Mouse (Mus musculus): ENCODE measurements around the gene Podnl1. TPM values are rescaled to one million over a fixed set of nuclear protein-coding genes. Genes with fewer than 3 reads are reported as not detected.

Gene Podnl1
- polyA plus RNA-seq, 1 experiment from 2014 or later, result 0.17 TPM

DNA sequence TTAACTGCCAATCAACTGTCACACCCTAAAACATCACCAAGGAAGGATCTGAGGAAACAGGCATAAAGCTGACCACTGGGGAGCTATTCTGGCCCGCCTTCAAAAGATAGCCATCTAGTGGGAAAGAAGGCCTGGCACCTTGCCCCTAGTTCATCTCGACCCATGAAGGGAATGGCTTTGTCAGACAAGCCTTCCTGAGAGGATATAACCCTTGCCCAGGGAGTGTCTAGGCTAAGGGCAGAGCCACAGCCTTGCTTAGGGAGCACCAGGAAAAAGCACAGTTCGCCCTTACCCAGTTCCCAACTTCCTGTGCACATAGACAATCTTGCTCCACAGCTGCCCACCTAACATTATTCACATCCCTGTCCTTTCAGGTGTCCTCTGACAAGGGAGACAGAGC is 22.2 kb upstream of the Podnl1 start:
- Histone ChIP-seq H3K27me3 (ENCODE audit: poor library complexity, severe bottlenecking) (no peaks in the 10 kb centered on the region), H3K4me3 (peak overlapping the region; percentile 82), H3K4me1 (peaks cover 31% of the 10 kb centered on the region), H3K27ac (peak overlapping the region; percentile 99), H3K36me3 (replicated peaks) (peaks cover 46% of the 10 kb centered on the region), H3K9me3 (no peaks in the 10 kb centered on the region)
- DNase-seq (ENCODE audit: extremely low spot score, low spot score), result no peak
- WGBS, result 72% methylated on average over 3 of the region's 3 CpGs

GRCm38 (mm10) chr8:84104221-84104620 is 21.6 kb upstream of the Podnl1 start:
- Histone ChIP-seq H3K27me3 (ENCODE audit: poor library complexity, severe bottlenecking) (no peaks in the 10 kb centered on the region), H3K27ac (peak overlapping the region; percentile 99), H3K36me3 (replicated peaks) (peaks cover 40% of the 10 kb centered on the region), H3K9me3 (no peaks in the 10 kb centered on the region), H3K4me1 (peaks cover 31% of the 10 kb centered on the region), H3K4me3 (peak overlapping the region; percentile 82)
- peak; percentile 87 for DNase-seq (ENCODE audit: extremely low spot score, low spot score)
- WGBS, result under 1% methylated on average over 27 of the region's 29 CpGs

GRCm38 (mm10) chr8:84104697-84105609 is 20.8 kb upstream of the Podnl1 start, which contains the start of gene Dcaf15:
Gene Dcaf15 (minus strand): TSS chr8:84104768.
- Histone ChIP-seq H3K36me3 (replicated peaks) (peaks cover 32% of the 10 kb centered on the region), H3K4me3 (peak within 1 kb of the TSS; percentile 82), H3K4me1 (peaks cover 31% of the 10 kb centered on the region), H3K27ac (peak within 1 kb of the TSS; percentile 99), H3K9me3 (no peaks in the 10 kb centered on the region), H3K27me3 (ENCODE audit: poor library complexity, severe bottlenecking) (no peaks in the 10 kb centered on the region)
- peak; percentile 98 for DNase-seq (ENCODE audit: extremely low spot score, low spot score)
- WGBS, result 8% methylated on average over 42 of the region's 42 CpGs

GRCm38 (mm10) chr8:84105676-84106075 is 20.1 kb upstream of the Podnl1 start:
- DNase-seq (ENCODE audit: extremely low spot score, low spot score), result no peak
- Histone ChIP-seq H3K36me3 (replicated peaks) (peaks cover 25% of the 10 kb centered on the region), H3K27me3 (ENCODE audit: poor library complexity, severe bottlenecking) (no peaks in the 10 kb centered on the region), H3K9me3 (no peaks in the 10 kb centered on the region), H3K27ac (peak overlapping the region; percentile 99; the same call in 1 of the 2 replicates), H3K4me3 (no peak overlapping the region), H3K4me1 (peaks cover 31% of the 10 kb centered on the region)
- WGBS, result 81% methylated on average over 2 of the region's 2 CpGs

DNA sequence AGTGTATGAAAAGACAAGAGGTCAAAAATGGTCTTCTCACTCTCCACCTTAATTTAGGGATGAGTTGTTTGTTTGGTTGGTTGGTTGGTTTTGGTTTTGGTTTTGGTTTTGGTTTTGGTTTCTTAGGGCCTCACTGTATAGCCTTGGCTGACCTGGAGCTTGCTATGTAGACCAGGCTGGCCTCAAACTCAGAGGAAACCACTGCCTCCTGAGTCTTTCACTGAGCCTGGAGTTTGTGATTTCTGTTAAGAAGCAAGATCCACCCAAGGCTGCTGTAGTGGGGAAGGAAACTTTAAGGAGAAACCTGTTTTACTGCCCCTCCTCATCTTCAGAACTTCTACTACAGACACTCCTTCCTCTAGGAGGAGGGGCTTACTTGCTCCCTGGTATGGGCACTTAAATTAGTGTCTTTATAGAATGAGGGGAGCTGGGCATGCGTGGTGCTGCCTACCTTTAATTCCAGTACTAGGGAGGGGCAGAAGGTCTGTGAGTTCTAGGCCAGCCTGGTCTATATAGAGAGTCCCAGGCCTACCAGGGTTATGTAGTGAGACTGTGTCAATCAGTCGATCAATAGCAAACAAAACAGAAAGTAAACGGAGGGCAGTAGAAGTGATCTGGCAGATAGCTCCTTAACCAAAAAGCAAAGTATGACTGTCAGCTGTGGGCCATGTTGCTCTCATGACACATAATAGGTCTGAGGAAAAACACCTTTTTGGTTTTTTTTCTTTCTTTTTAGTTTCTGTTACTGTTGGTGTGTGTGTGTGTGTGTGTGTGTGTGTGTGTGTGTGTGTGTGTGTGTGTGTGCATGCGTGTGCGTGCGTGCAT is 19.4 kb upstream of the Podnl1 start:
- WGBS, result 92% methylated on average over 5 of the region's 6 CpGs
- Histone ChIP-seq H3K36me3 (replicated peaks) (peaks cover 18% of the 10 kb centered on the region), H3K4me1 (peaks cover 31% of the 10 kb centered on the region), H3K4me3 (no peak overlapping the region), H3K27ac (no peak overlapping the region), H3K9me3 (no peaks in the 10 kb centered on the region), H3K27me3 (ENCODE audit: poor library complexity, severe bottlenecking) (no peaks in the 10 kb centered on the region)
- DNase-seq (ENCODE audit: extremely low spot score, low spot score), result no peak

- Histone ChIP-seq H3K36me3 (replicated peaks) (no peaks in the 10 kb centered on the region), H3K9me3 (no peaks in the 10 kb centered on the region), H3K4me3 (no peak overlapping the region), H3K27me3 (ENCODE audit: poor library complexity, severe bottlenecking) (no peaks in the 10 kb centered on the region), H3K4me1 (no peaks in the 10 kb centered on the region), H3K27ac (no peak overlapping the region)
- DNase-seq (ENCODE audit: extremely low spot score, low spot score), result no peak
- 90% methylated on average over 6 of the region's 6 CpGs for WGBS
Measured at GRCm38 (mm10) chr8:84115646-84116045, 10.1 kb upstream of the Podnl1 start.

DNA sequence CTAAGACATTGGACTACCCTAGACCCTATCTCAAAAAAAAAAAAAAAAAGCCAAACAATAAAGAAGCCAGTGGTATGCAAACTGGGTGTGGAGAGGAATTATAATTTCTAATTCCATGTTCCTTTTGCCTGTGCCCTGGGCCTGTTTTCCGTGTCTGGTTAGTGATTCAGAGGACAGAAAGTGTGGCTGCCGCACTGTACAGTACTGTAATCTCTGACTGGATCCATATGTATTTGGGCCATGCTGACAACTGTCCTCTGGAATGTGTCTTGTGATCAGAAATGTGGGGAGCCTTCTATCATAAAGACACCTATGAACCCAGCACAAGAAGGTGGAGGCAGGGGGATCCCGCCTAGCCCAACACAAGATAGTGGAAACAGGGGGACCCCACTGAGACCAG is 3.6 kb upstream of the Podnl1 start:
- 84% methylated on average over 3 of the region's 3 CpGs for WGBS
- H3K4me3 ChIP-seq, result no peak overlapping the region
- no peaks in the 10 kb centered on the region for H3K36me3 ChIP-seq (replicated peaks)
- H3K27ac ChIP-seq, result no peak overlapping the region
- no peaks in the 10 kb centered on the region for H3K27me3 ChIP-seq (ENCODE audit: poor library complexity, severe bottlenecking)
- no peak for DNase-seq (ENCODE audit: extremely low spot score, low spot score)
- no peaks in the 10 kb centered on the region for H3K9me3 ChIP-seq
- H3K4me1 ChIP-seq, result peaks cover 5% of the 10 kb centered on the region; the same call in 1 of the 2 replicates

DNA sequence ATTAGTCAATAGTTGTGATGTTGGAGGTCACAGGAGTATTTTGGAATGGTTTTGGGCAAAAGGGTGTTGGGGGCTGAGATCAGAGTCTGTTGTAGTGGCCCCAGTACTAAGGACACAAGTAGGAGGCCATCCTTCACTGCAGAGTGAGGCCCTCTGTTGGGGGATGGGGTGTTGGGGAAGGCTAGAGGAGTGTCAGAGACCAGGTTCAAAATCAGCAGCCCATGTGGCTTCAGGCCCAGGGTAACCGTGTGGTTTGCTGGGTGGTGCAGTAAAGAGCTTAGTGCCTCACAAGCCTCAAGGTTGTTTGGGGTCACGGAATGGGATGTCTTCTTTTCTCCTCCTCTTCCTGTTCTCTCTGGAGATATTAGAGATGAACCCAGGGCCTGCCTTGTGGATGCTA is 953 bp downstream of the Podnl1 start:
- Histone ChIP-seq H3K36me3 (replicated peaks) (peaks cover 3% of the 10 kb centered on the region), H3K9me3 (no peaks in the 10 kb centered on the region), H3K4me3 (no peak overlapping the region), H3K27me3 (ENCODE audit: poor library complexity, severe bottlenecking) (peaks cover 6% of the 10 kb centered on the region; the same call in 1 of the 2 replicates), H3K27ac (no peak overlapping the region), H3K4me1 (peaks cover 19% of the 10 kb centered on the region)
- DNase-seq (ENCODE audit: extremely low spot score, low spot score), result no peak
- WGBS, result 81% methylated on average over 2 of the region's 2 CpGs

DNA sequence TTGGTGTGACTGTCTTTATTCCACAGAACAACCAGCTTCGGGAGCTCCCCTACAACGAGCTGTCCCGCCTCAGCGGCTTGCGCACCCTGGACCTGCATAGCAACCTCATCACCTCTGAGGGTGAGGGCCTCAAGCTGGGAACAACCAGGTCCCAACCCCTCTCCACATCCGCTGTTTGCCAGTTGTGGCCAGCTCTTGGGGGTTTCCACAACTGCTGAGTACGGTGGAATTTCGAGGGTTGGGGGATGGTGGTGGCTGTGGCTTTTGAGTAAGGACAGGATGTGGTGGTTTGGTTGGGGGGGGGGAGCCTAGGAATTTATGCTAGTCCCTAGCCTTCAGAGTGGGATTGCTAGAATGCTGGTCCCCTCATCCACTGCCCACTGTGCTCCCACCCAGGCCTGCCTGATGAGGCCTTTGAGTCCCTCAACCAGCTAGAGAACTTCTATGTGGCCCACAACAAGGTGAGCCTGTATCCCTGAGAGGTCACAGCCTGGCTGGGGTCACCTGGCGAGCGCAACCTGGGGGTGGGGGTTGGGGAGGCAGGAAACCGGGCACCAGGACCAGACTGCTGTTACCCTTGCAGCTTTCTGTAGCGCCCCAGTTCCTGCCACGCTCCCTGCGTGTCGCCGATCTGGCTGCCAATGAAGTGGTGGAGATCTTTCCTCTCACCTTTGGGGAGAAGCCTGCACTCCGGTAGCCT is 1.6 kb downstream of the Podnl1 start:
- Histone ChIP-seq H3K4me3 (no peak overlapping the region), H3K4me1 (peaks cover 19% of the 10 kb centered on the region), H3K27me3 (ENCODE audit: poor library complexity, severe bottlenecking) (peaks cover 6% of the 10 kb centered on the region; the same call in 1 of the 2 replicates), H3K9me3 (no peaks in the 10 kb centered on the region), H3K36me3 (replicated peaks) (peaks cover 9% of the 10 kb centered on the region), H3K27ac (no peak overlapping the region)
- 70% methylated on average over 17 of the region's 17 CpGs for WGBS
- DNase-seq (ENCODE audit: extremely low spot score, low spot score), result no peak

DNA sequence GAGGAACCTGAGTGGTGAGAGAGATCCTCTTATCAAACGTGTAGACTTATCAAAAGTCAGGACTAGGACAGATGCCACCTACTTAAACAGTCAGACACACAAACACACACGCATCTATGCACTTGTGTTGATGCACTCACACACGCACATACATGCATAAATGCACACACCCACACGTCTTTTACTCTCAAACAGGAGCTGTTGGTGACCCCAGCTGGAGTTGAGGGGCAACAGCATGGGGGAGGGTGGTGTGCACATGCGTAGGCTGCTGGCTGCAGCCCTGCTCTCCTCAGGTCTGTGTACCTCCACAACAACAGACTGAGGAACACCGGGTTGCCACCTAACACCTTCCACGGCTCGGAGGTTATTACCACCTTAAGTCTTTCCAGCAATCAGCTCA is 2.5 kb downstream of the Podnl1 start:
- no peak for DNase-seq (ENCODE audit: extremely low spot score, low spot score)
- Histone ChIP-seq H3K27ac (no peak overlapping the region), H3K4me1 (peaks cover 19% of the 10 kb centered on the region), H3K4me3 (no peak overlapping the region), H3K9me3 (no peaks in the 10 kb centered on the region), H3K27me3 (ENCODE audit: poor library complexity, severe bottlenecking) (peaks cover 6% of the 10 kb centered on the region; the same call in 1 of the 2 replicates), H3K36me3 (replicated peaks) (peaks cover 18% of the 10 kb centered on the region)
- 78% methylated on average over 8 of the region's 8 CpGs for WGBS

DNA sequence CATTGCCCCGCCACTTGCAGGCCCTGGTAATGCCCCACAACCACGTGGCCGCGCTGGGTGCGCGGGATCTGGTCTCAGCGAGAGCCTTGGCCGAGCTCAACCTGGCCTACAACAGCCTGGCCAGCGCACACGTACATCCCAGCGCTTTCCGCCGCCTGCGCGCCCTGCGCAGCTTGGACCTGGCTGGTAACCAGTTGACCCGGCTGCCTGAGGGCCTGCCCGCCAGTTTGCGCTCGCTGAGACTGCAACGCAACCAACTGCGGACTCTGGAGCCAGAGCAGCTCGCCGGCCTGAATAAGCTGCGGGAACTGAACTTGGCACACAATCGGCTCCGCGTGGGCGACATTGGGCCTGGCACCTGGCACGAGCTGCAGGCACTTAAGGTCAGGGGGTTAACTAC is 5.0 kb downstream of the Podnl1 start:
- 47% methylated on average over 30 of the region's 30 CpGs for WGBS
- Histone ChIP-seq H3K4me3 (0 out of 2 replicates have a peak overlapping the region, but pooled peaks have one; percentile 3), H3K27me3 (ENCODE audit: poor library complexity, severe bottlenecking) (peaks cover 6% of the 10 kb centered on the region; the same call in 1 of the 2 replicates), H3K36me3 (replicated peaks) (peaks cover 43% of the 10 kb centered on the region), H3K27ac (0 out of 2 replicates have a peak overlapping the region, but pooled peaks have one; percentile 20), H3K4me1 (peaks cover 18% of the 10 kb centered on the region), H3K9me3 (no peaks in the 10 kb centered on the region)
- no peak for DNase-seq (ENCODE audit: extremely low spot score, low spot score)

DNA sequence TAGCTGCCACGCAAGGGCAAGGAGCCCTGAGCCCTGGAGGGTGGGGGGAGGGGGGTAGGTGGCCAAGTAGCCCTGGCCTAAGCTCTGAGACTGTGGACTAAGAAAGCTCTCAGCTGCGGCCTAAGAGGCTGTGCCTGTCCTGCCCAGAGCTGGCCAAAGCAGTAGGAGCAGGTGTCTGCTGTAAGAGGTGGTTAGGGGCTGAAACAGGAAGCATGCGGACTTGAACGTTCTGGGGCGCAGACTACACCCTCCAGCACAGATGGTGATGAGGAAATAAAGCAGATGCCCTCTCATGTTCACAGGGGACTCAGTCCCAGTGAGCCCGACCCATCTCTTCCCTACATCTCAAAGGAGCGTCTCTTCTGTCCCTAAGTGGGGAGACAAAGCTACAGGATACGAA is 6.4 kb downstream of the Podnl1 start:
- Histone ChIP-seq H3K36me3 (replicated peaks) (peaks cover 57% of the 10 kb centered on the region), H3K4me3 (no peak overlapping the region), H3K4me1 (peaks cover 13% of the 10 kb centered on the region), H3K9me3 (no peaks in the 10 kb centered on the region), H3K27ac (no peak overlapping the region), H3K27me3 (ENCODE audit: poor library complexity, severe bottlenecking) (peaks cover 6% of the 10 kb centered on the region; the same call in 1 of the 2 replicates)
- 90% methylated on average over 8 of the region's 8 CpGs for WGBS
- no peak for DNase-seq (ENCODE audit: extremely low spot score, low spot score)
